Mouse (Mus musculus) layer of hippocampus, postnatal 25 days (tissue): ENCODE measurements around the gene Ddx28. TPM values are rescaled to one million over a fixed set of nuclear protein-coding genes. Genes with fewer than 3 reads are reported as not detected.

Source experiments
- DNase-seq, 2 experiments: peaks; one replicate each; pipeline ENCODE4 v3.0.0; 2022; ENCODE audit warnings: mixed read lengths in 2 of 2, low spot score in 1 of 2; ENCODE audit errors: extremely low spot score in 1 of 2
- total RNA-seq, 2 experiments: library from RNA; stranded (reverse); gene quantifications; 2 replicates each; pipeline ENCODE4 v1.2.3; 2021

Ddx28 gene
- total RNA-seq, 2 experiments from 2014 or later: 13.9 TPM

GRCm38 (mm10) chr8:105971019-105971720, 40.5 kb downstream of the Ddx28 start:
- no peak for DNase-seq

DNA sequence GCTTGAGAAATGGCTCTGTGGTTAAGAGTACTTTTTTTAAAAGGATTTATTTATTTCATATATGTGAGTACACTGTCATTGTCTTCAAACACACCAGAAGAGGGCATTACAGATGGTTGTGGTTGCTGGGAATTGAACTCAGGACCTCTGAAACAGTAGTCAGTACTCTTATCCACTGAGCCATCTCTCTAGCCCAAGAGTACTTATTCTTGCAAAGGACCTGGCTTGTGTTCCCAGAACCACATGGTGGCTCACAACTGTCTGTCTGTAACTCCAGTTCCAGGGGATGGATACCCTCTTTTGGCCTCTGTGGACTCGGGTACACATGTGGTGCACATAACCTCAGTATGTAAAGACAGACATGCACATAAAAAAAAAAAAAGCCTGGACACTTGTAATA, 42.3 kb downstream of the Ddx28 start:
- DNase-seq: no peak

DNA sequence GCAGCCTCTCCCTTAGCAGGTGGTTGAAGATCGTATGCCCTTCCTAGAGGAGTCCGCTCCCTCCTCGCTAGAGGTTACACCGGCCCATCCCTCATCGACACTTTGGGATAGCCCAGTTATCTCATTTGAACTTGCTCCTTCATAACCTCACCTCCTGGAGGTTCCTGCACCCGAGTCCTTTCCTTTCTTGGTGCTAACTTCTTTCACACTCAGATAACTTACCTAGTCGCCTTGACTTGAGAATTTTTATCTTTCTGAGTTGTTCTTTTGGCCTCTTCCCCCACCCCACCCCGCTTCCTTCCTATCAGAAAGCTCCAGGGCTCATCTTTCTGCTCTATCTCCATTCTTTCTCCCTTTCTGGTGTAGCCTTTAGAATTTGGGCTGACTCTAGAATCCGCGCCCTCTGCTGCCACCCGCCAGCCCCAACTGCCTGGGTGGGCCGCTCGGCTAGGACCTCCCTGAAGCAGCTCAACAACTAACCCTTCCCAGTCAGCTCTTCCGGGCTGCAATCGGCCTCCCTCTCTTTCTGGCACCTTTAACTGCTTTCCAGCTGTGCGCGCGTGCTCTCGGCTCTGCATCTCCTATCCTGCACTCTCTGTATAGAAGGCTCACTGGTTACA, 44.9 kb downstream of the Ddx28 start:
- DNase-seq: no peak

GRCm38 (mm10) chr8:105965905-105966341, 45.8 kb downstream of the Ddx28 start, which contains the start of gene Slc12a4:
Gene Slc12a4, minus strand, starts transcription at chr8:105966097.
- peak in 1 of 2 experiments; percentile 37 for DNase-seq

DNA sequence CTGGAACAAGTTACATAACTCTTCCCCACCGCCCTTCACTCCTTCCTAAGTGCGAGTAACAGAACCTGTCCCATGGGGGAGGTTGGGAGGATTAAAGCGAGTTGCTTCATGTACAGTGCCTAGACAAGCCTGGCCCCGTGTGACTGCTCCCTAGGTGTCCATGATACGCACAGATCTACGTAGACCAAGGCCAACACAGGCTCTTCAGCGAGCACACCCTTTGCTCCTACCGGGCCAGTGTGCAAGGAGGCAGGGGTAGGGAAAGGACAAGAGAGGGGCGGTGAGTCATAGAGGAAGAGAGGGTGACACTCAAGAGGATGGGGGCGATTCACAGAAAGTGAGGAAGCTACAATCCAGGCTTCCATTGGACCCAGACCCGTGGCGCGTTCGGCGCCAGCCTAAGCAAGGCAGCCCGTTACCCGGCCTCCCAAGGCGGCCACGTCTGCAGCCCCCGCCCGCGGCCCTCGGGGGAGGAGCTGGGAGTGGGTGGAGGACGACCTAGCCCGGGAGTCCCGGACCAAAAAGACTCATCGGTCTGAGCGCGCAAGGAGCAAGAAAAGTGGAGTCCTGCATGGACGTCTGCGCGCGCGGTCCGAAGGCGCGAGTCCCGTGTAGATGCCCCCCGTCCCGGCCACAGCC, 46.3 kb downstream of the Ddx28 start:
- no peak for DNase-seq

GRCm38 (mm10) chr8:105964506-105965265, 47.0 kb downstream of the Ddx28 start:
- DNase-seq: no peak

DNA sequence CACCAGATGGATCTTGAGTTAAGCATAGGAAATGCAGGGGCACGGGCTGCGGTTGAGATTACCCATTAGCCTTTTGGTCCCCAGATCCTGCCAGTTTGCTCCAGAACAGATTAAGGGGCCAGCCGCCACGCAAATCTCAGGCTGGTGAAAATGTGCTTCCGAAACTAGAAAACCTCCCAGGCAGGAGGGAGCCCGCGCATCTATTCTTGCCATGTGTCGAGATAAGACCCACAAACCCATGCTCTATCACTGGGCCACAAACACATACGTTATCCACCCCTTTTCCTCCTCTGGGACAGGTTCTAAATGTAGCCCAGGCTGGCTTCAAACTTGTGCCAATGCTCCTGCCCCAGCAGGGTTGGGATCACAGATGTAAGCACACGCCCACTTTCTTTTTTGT, 50.1 kb downstream of the Ddx28 start:
- no peak for DNase-seq

DNA sequence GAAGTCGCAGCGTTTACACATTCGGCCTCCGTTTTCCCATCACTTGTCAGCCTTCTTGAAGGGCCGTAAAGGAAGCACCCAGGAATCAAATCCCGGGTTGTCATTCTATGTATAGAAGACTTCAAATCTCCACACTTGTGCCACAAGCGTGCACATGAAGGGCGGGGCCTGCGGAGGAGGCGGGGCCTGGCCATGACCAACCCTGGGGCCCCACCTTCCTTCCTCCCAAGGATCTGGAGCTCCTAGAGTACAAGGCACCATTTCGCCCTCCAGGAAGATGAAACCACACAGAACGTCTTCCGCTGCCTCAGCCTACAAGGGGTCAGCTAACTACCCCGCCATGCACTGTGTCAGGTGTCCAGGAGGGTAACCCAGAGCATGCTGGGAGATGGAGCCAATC, 50.6 kb downstream of the Ddx28 start:
- DNase-seq: no peak

Other genes starting within 250 kb of the Ddx28 start
- gene Ranbp10, start 184.5 kb downstream of the Ddx28 start, total RNA-seq: 10 to 100 TPM; 24.3 to 26.6 TPM
- gene Tsnaxip1, start 184.2 kb downstream of the Ddx28 start, total RNA-seq: under 1 TPM; 0.15 to 0.31 TPM
- 10 to 100 TPM; 13.4 to 15.4 TPM for gene Cenpt, start 158.6 kb downstream of the Ddx28 start, total RNA-seq
- gene Thap11, start 156.8 kb downstream of the Ddx28 start, total RNA-seq: 10 to 100 TPM; 38.2 to 44.4 TPM
- 10 to 100 TPM; 27.6 to 34.9 TPM for gene Nutf2, start 151.3 kb downstream of the Ddx28 start, total RNA-seq
- 10 to 100 TPM; 59.9 to 72.4 TPM for gene Edc4, start 131.0 kb downstream of the Ddx28 start, total RNA-seq
- 1 to 10 TPM in 1 of 2 experiments, under 1 TPM in 1; 0.99 to 1.1 TPM for gene Nrn1l, start 118.3 kb downstream of the Ddx28 start, total RNA-seq
- 1 to 10 TPM; 7.7 to 8.9 TPM for gene Pskh1, start 111.4 kb downstream of the Ddx28 start, total RNA-seq
- 1 to 10 TPM in 1 of 2 experiments, under 1 TPM in 1; 0.76 to 1.6 TPM for gene Ctrl, start 78.0 kb downstream of the Ddx28 start, total RNA-seq
- 10 to 100 TPM; 58.6 to 70.6 TPM for gene Psmb10, start 73.4 kb downstream of the Ddx28 start, total RNA-seq
- gene Lcat, start 68.5 kb downstream of the Ddx28 start, total RNA-seq: 10 to 100 TPM; 44.9 to 49.5 TPM
- gene Slc12a4, start 45.8 kb downstream of the Ddx28 start, total RNA-seq: 10 to 100 TPM; 23.0 to 25.7 TPM
- not detected for gene Dpep3, start 32.5 kb downstream of the Ddx28 start, total RNA-seq
- 10 to 100 TPM; 18.2 to 18.8 TPM for gene Dus2, start 20.5 kb downstream of the Ddx28 start, total RNA-seq
- gene Dpep2nb, start 5.9 kb downstream of the Ddx28 start, total RNA-seq: not detected
- 10 to 100 TPM in 1 of 2 experiments, 1 to 10 TPM in 1; 9.6 to 13.2 TPM for gene Nfatc3, start 47.0 kb upstream of the Ddx28 start, total RNA-seq
- gene Esrp2, start 125.1 kb upstream of the Ddx28 start, total RNA-seq: under 1 TPM in 1 of 2 experiments, not detected in 1; 0.07 TPM
- 10 to 100 TPM; 19.4 to 23.1 TPM for gene Pla2g15, start 138.5 kb upstream of the Ddx28 start, total RNA-seq
- gene Slc7a6, start 157.0 kb upstream of the Ddx28 start, total RNA-seq: 10 to 100 TPM; 19.8 to 24.9 TPM
- 10 to 100 TPM; 24.6 to 27.4 TPM for gene Slc7a6os, start 199.1 kb upstream of the Ddx28 start, total RNA-seq
- 10 to 100 TPM; 33.1 to 34.2 TPM for gene Prmt7, start 199.1 kb upstream of the Ddx28 start, total RNA-seq